Mouse (Mus musculus): ENCODE measurements around the gene Cc2d2a. TPM values are rescaled to one million over a fixed set of nuclear protein-coding genes. Genes with fewer than 3 reads are reported as not detected.

Cc2d2a gene
- total RNA-seq, 2 experiments from 2014 or later, result 10.7 to 13.6 TPM

GRCm38 (mm10) chr5:43722452-43722783 is 60.3 kb downstream of the Cc2d2a start:
- no peak for DNase-seq
- intact Hi-C loops (cut with DNase I), result no loop called here

- intact Hi-C loops (cut with DNase I), result no loop called here
- DNase-seq, result no peak
Observed at GRCm38 (mm10) chr5:43723830-43724229, 61.7 kb downstream of the Cc2d2a start.

- intact Hi-C loops (cut with DNase I), result no loop called here
- no peak for DNase-seq
Observed at GRCm38 (mm10) chr5:43728375-43729165, 66.4 kb downstream of the Cc2d2a start.

- DNase-seq, result no peak
- intact Hi-C loops (cut with DNase I), result no loop called here
Observed at GRCm38 (mm10) chr5:43732381-43732780, 70.2 kb downstream of the Cc2d2a start.

GRCm38 (mm10) chr5:43744187-43744586 is 82.0 kb downstream of the Cc2d2a start:
- intact Hi-C loops (cut with DNase I), result no loop called here
- no peak for DNase-seq

GRCm38 (mm10) chr5:43745156-43745555 is 83.0 kb downstream of the Cc2d2a start:
- intact Hi-C loops (cut with DNase I), result no loop called here

GRCm38 (mm10) chr5:43748039-43748438 is 85.9 kb downstream of the Cc2d2a start:
- DNase-seq, result no peak

More at GRCm38 (mm10) chr5:43745156-43745555, 83.0 kb downstream of the Cc2d2a start:
- no peak for DNase-seq

GRCm38 (mm10) chr5:43749092-43749491 is 86.9 kb downstream of the Cc2d2a start:
- intact Hi-C loops (cut with DNase I), result no loop called here
- DNase-seq, result no peak

More at GRCm38 (mm10) chr5:43748039-43748438, 85.9 kb downstream of the Cc2d2a start:
- intact Hi-C loops (cut with DNase I), result no loop called here

GRCm38 (mm10) chr5:43770618-43771354 is 108.6 kb downstream of the Cc2d2a start:
- intact Hi-C loops (cut with DNase I), result no loop called here
- DNase-seq, result no peak

- DNase-seq, result no peak
- intact Hi-C loops (cut with DNase I), result no loop called here
Observed at GRCm38 (mm10) chr5:43771555-43771954, 109.4 kb downstream of the Cc2d2a start.

- peak; percentile 23 to 35 for DNase-seq
- intact Hi-C loops (cut with DNase I), result no loop called here
Observed at GRCm38 (mm10) chr5:43776407-43776806, 114.3 kb downstream of the Cc2d2a start.

GRCm38 (mm10) chr5:43776993-43777392 is 114.8 kb downstream of the Cc2d2a start:
- DNase-seq, result no peak
- intact Hi-C loops (cut with DNase I), result no loop called here

- no peak for DNase-seq
- intact Hi-C loops (cut with DNase I), result no loop called here
Observed at GRCm38 (mm10) chr5:43778583-43778982, 116.4 kb downstream of the Cc2d2a start.

- intact Hi-C loops (cut with DNase I), result loop anchor here (10.0 kb wide), 1 partner anchor 547 kb away; the partner anchor contains the start of gene Cpeb2
- DNase-seq, result no peak
Observed at GRCm38 (mm10) chr5:43781423-43781976, 119.4 kb downstream of the Cc2d2a start.

- peak; percentile 83 to 86 for DNase-seq
- intact Hi-C loops (cut with DNase I), result loop anchor here (2.0 to 10.0 kb wide), 2 partner anchors 27 to 547 kb away; partner anchors contain the start of gene Cpeb2
Observed at GRCm38 (mm10) chr5:43781977-43782930, 120.1 kb downstream of the Cc2d2a start.

- intact Hi-C loops (cut with DNase I), result loop anchor here (2.0 to 10.0 kb wide), 2 partner anchors 25 to 549 kb away; partner anchors contain the start of gene Cpeb2
Observed at GRCm38 (mm10) chr5:43783996-43784395, 121.8 kb downstream of the Cc2d2a start.

GRCm38 (mm10) chr5:43786607-43787006 is 124.5 kb downstream of the Cc2d2a start:
- intact Hi-C loops (cut with DNase I), result loop anchor here (10.0 kb wide), 1 partner anchor 552 kb away; the partner anchor contains the start of gene Cpeb2
- DNase-seq, result no peak

More at GRCm38 (mm10) chr5:43783996-43784395, 121.8 kb downstream of the Cc2d2a start:
- no peak for DNase-seq

GRCm38 (mm10) chr5:43787976-43788752 is 126.0 kb downstream of the Cc2d2a start:
- no peak for DNase-seq
- intact Hi-C loops (cut with DNase I), result loop anchor here (10.0 kb wide), 1 partner anchor 553 kb away; the partner anchor contains the start of gene Cpeb2
